Mouse (Mus musculus): ENCODE results near the gene Nup160. TPM values are rescaled to one million over a fixed set of nuclear protein-coding genes. Genes with fewer than 3 reads are reported as not detected.
A peak's percentile ranks its signal among the peaks of the same experiment; 100 is the strongest.

Gene Nup160
- polyA plus RNA-seq, 1 experiment from 2014 or later = 63.9 TPM

DNA sequence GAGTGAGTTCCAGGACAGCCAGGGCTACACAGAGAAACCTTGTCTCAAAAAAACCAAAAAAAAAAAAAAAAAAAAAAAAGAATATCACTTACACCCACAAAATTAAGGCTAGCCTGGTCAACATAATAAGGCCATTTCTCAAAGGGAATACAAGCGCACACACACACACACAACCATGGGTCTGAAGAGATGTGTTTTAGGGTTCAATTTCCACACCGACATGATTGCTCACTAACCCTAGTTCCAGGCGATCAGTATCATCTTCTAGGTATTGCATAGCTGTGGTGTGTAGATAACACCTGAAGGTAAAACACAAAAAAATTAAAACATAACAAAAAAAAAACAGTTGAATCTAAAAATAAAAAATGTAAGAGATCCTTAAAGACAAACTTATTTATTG lies 49.8 kb downstream of the Nup160 start:
- 95% methylated on average over 3 of the region's 3 CpGs for WGBS
- H3K4me3 ChIP-seq (ENCODE audit: low read depth, low read length) = no peak overlapping the region
- no peaks in the 10 kb centered on the region for H3K4me1 ChIP-seq (ENCODE audit: insufficient read depth)
- TF ChIP-seq CTCF (IDR thresholded peaks at IDR 0.05; ENCODE audit: low read depth) = no peak
- H3K9me3 ChIP-seq (ENCODE audit: low read depth, low read length) = no peaks in the 10 kb centered on the region
- no peaks in the 10 kb centered on the region for H3K27me3 ChIP-seq (ENCODE audit: insufficient read depth, low read length)
- H3K9ac ChIP-seq = no peak overlapping the region
- H3K27ac ChIP-seq (ENCODE audit: low read depth) = no peak overlapping the region
- DNase-seq = no peak
- no peak overlapping the region for H3K4me2 ChIP-seq
- peaks cover 94% of the 10 kb centered on the region for H3K36me3 ChIP-seq (ENCODE audit: insufficient read depth)
- ATAC-seq (ENCODE audit: insufficient read depth) = no peak

- Histone ChIP-seq H3K4me2 (no peak overlapping the region), H3K27me3 (ENCODE audit: insufficient read depth, low read length) (no peaks in the 10 kb centered on the region), H3K4me3 (ENCODE audit: low read depth, low read length) (no peak overlapping the region), H3K36me3 (ENCODE audit: insufficient read depth) (peaks cover 75% of the 10 kb centered on the region), H3K9ac (no peak overlapping the region), H3K9me3 (ENCODE audit: low read depth, low read length) (no peaks in the 10 kb centered on the region), H3K27ac (ENCODE audit: low read depth) (no peak overlapping the region), H3K4me1 (ENCODE audit: insufficient read depth) (no peaks in the 10 kb centered on the region)
- WGBS = 91% methylated on average over 11 of the region's 11 CpGs
- no peak for ATAC-seq (ENCODE audit: insufficient read depth)
- no peak for TF ChIP-seq CTCF (IDR thresholded peaks at IDR 0.05; ENCODE audit: low read depth)
- no peak for DNase-seq
These were observed 58.3 kb downstream of the Nup160 start for GRCm38 (mm10) chr2:90735326-90735725.

- Histone ChIP-seq H3K27ac (ENCODE audit: low read depth) (no peak overlapping the region), H3K36me3 (ENCODE audit: insufficient read depth) (peaks cover 40% of the 10 kb centered on the region), H3K4me3 (ENCODE audit: low read depth, low read length) (no peak overlapping the region), H3K9ac (no peak overlapping the region), H3K4me2 (no peak overlapping the region), H3K4me1 (ENCODE audit: insufficient read depth) (no peaks in the 10 kb centered on the region), H3K27me3 (ENCODE audit: insufficient read depth, low read length) (no peaks in the 10 kb centered on the region), H3K9me3 (ENCODE audit: low read depth, low read length) (no peaks in the 10 kb centered on the region)
- TF ChIP-seq CTCF (IDR thresholded peaks at IDR 0.05; ENCODE audit: low read depth) = no peak
- WGBS = 86% methylated on average over 3 of the region's 3 CpGs
- ATAC-seq (ENCODE audit: insufficient read depth) (no peak), DNase-seq (no peak)
These were observed 61.8 kb downstream of the Nup160 start for GRCm38 (mm10) chr2:90738801-90739200.

- H3K9ac ChIP-seq = no peak overlapping the region
- no peak overlapping the region for H3K4me2 ChIP-seq
- peaks cover 35% of the 10 kb centered on the region for H3K36me3 ChIP-seq (ENCODE audit: insufficient read depth)
- no peak overlapping the region for H3K4me3 ChIP-seq (ENCODE audit: low read depth, low read length)
- no peak overlapping the region for H3K27ac ChIP-seq (ENCODE audit: low read depth)
- 87% methylated on average over 3 of the region's 3 CpGs for WGBS
- ATAC-seq (ENCODE audit: insufficient read depth) (no peak), DNase-seq (no peak)
- no peak for TF ChIP-seq CTCF (IDR thresholded peaks at IDR 0.05; ENCODE audit: low read depth)
- H3K27me3 ChIP-seq (ENCODE audit: insufficient read depth, low read length) = no peaks in the 10 kb centered on the region
- H3K4me1 ChIP-seq (ENCODE audit: insufficient read depth) = no peaks in the 10 kb centered on the region
- no peaks in the 10 kb centered on the region for H3K9me3 ChIP-seq (ENCODE audit: low read depth, low read length)
These were observed 62.3 kb downstream of the Nup160 start for GRCm38 (mm10) chr2:90739327-90739726.

DNA sequence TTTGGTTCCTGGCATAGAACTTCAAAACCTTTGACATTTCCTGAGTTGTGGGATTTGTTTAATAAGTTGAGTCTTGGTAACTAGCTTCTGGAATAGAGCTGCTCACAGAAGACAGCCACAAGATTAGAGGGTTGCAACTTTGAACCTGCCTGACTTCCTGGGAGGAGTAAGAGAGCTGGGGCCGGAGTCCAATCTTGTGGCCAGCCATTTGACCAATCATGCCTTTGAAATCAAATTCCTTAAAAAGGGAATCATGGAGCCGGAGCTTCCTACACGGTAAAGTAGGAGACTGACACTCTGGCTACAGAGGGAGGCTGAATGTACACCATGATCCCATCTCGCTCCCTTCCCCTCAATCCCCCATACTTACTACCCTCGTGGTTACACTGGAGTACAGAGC lies 62.9 kb downstream of the Nup160 start:
- Histone ChIP-seq H3K27me3 (ENCODE audit: insufficient read depth, low read length) (no peaks in the 10 kb centered on the region), H3K4me2 (no peak overlapping the region), H3K4me3 (ENCODE audit: low read depth, low read length) (no peak overlapping the region), H3K9ac (no peak overlapping the region), H3K36me3 (ENCODE audit: insufficient read depth) (peaks cover 29% of the 10 kb centered on the region), H3K27ac (ENCODE audit: low read depth) (no peak overlapping the region), H3K9me3 (ENCODE audit: low read depth, low read length) (no peaks in the 10 kb centered on the region), H3K4me1 (ENCODE audit: insufficient read depth) (no peaks in the 10 kb centered on the region)
- TF ChIP-seq CTCF (IDR thresholded peaks at IDR 0.05; ENCODE audit: low read depth) = no peak
- ATAC-seq (ENCODE audit: insufficient read depth) = no peak
- no peak for DNase-seq
- 84% methylated on average over 5 of the region's 5 CpGs for WGBS

- no peak for TF ChIP-seq CTCF (IDR thresholded peaks at IDR 0.05; ENCODE audit: low read depth)
These were observed 67.5 kb downstream of the Nup160 start for GRCm38 (mm10) chr2:90744285-90745052.

GRCm38 (mm10) chr2:90745053-90745678 lies 68.2 kb downstream of the Nup160 start, which contains the start of gene Fnbp4:
Gene Fnbp4, plus strand, starts transcription at chr2:90745370.
- under 1% methylated on average over 44 of the region's 44 CpGs for WGBS
- peak; percentile 100 for ATAC-seq (ENCODE audit: insufficient read depth)
- TF ChIP-seq CTCF (IDR thresholded peaks at IDR 0.05; ENCODE audit: low read depth) = peak; percentile 27

More at GRCm38 (mm10) chr2:90744285-90745052, 67.5 kb downstream of the Nup160 start:
- ATAC-seq (ENCODE audit: insufficient read depth) (peak; percentile 0; the same call in 1 of the 2 replicates), DNase-seq (peak; percentile 3)
- Histone ChIP-seq H3K9ac (peak overlapping the region; percentile 47), H3K36me3 (ENCODE audit: insufficient read depth) (peaks cover 14% of the 10 kb centered on the region), H3K27ac (ENCODE audit: low read depth) (peak overlapping the region; percentile 96), H3K27me3 (ENCODE audit: insufficient read depth, low read length) (no peaks in the 10 kb centered on the region), H3K4me3 (ENCODE audit: low read depth, low read length) (peak overlapping the region; percentile 94), H3K4me1 (ENCODE audit: insufficient read depth) (peaks cover 8% of the 10 kb centered on the region; the same call in 1 of the 2 replicates), H3K4me2 (peak overlapping the region; percentile 67), H3K9me3 (ENCODE audit: low read depth, low read length) (no peaks in the 10 kb centered on the region)
- 55% methylated on average over 12 of the region's 12 CpGs for whole genome bisulfite sequencing

More at GRCm38 (mm10) chr2:90745053-90745678, 68.2 kb downstream of the Nup160 start, which contains the start of gene Fnbp4:
- H3K27me3 ChIP-seq (ENCODE audit: insufficient read depth, low read length) = no peaks in the 10 kb centered on the region
- no peaks in the 10 kb centered on the region for H3K9me3 ChIP-seq (ENCODE audit: low read depth, low read length)
- H3K4me1 ChIP-seq (ENCODE audit: insufficient read depth) = peaks cover 8% of the 10 kb centered on the region; the same call in 1 of the 2 replicates
- H3K9ac ChIP-seq = peak within 1 kb of the TSS; percentile 98
- H3K4me2 ChIP-seq = peak within 1 kb of the TSS; percentile 91
- peak; percentile 100 for DNase-seq
- H3K36me3 ChIP-seq (ENCODE audit: insufficient read depth) = peaks cover 14% of the 10 kb centered on the region
- peak within 1 kb of the TSS; percentile 94 for H3K4me3 ChIP-seq (ENCODE audit: low read depth, low read length)
- peak within 1 kb of the TSS; percentile 97 for H3K27ac ChIP-seq (ENCODE audit: low read depth)
